Mouse (Mus musculus) left cerebral cortex, adult 6 months (tissue): ENCODE measurements around the gene Lin7a. TPM values are rescaled to one million over a fixed set of nuclear protein-coding genes. Genes with fewer than 3 reads are reported as not detected.

ENCODE experiments used
- long read RNA-seq, 2 experiments: library from polyadenylated mRNA; unstranded; transcript quantifications; one replicate each; pipeline ENCODE4 v2.0.0; 2019 to 2020
- polyA plus RNA-seq: library from polyadenylated mRNA; unstranded; fragments of <200 nt; fragmentation: Nextera tagmentation; gene quantifications from 2 replicates; pipeline ENCODE4 v1.2.3, GENCODE M21; 2021

The Lin7a gene
- polyA plus RNA-seq, result 36.0 and 40.9 TPM in 2 replicates
- long read RNA-seq, experiment 1, transcript Lin7a-201 (6 exons, 2,363 nt), result major isoform, 191 of 323 reads
- long read RNA-seq, experiment 1, transcript Lin7a-202 (6 exons, 1,634 nt), result minor isoform, 22 of 323 reads
- long read RNA-seq, experiment 1, partial matches to known transcripts, result 12 of 323 reads
- long read RNA-seq, experiment 1, other reads (novel, unspliced or antisense), result 98 of 323 reads
- long read RNA-seq, experiment 2, transcript Lin7a-201 (6 exons, 2,363 nt), result major isoform, 34 of 71 reads
- long read RNA-seq, experiment 2, transcript Lin7a-202 (6 exons, 1,634 nt), result minor isoform, 7 of 71 reads
- long read RNA-seq, experiment 2, partial matches to known transcripts, result 6 of 71 reads
- long read RNA-seq, experiment 2, other reads (novel, unspliced or antisense), result 24 of 71 reads

DNA sequence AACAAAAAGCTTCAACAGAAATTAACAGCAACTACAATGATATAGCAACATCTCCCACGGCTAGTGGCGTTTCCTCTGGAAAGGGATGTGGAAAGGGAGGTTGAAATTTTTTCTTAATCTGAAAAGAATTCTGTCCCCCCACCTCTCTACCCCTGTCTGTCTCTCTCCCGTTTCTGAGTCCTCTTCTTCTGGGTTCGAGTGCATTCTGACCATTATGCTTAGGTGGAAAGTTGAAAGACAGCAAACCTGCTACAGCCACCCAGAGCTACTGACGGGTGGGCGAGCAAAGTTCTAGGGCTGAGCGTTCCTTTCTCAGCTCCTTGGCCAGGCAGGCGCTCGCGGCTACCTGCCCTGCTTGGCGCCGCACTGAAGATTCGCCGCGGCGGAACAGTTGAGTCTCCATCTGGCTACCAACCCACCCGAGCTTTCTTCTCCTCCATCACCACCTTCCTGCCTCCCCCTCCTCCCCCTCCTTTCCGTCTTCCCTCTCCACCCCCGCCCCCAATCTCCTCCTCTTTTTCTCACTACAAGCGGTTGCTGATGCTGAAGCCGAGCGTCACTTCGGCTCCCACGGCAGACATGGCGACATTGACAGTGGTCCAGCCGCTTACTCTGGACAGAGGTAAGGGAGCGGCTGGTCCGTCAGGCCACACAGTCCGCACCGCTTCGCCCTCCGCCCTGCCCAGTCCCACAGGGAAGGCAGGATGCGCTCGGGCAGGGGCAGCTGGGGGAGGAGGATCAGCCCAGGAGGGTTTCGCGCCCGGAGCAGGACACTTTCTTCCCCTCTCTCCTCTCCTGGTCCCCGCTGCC lies at the start of gene Lin7a:
Lin7a (plus strand) TSS at position 366 of the 810 bp plus-strand sequence.

Other genes with a start within 250 kb of the Lin7a start
- 0.29 and 0.79 TPM in 2 replicates for gene Acss3, start 148.0 kb upstream of the Lin7a start, polyA plus RNA-seq
- 0.05 TPM in 1 of 2 replicates, not detected in the other for gene Myf5, start 214.4 kb downstream of the Lin7a start, polyA plus RNA-seq
- not detected in 2 replicates for gene Myf6, start 223.1 kb downstream of the Lin7a start, polyA plus RNA-seq